Mouse (Mus musculus) MEL (cell line): Measurements from ENCODE around the gene Parp1. TPM values are rescaled to one million over a fixed set of nuclear protein-coding genes. Genes with fewer than 3 reads are reported as not detected.

ENCODE experiments used
- DNase-seq: peaks from one replicate; pipeline ENCODE4 v3.0.0; 2011; ENCODE audit warnings: low read depth, low spot score
- H3K27ac ChIP-seq: 2 replicates; pipeline ENCODE4 v1.5.1; 2012; ENCODE audit warnings: low read depth, mild to moderate bottlenecking, control low read depth, low read length, moderate library complexity; ENCODE audit not compliant: control insufficient read depth
- H3K27me3 ChIP-seq, 2 experiments: fragments of 150-350 bp in 1 of 2; sonication (generic) in 1 of 2; 2 replicates each; pipeline ENCODE4 v1.6.1; 2012; ENCODE audit warnings: low read length in 2 of 2, mild to moderate bottlenecking in 2 of 2, improper control_type of control experiment in 1 of 2, moderate library complexity in 1 of 2; ENCODE audit not compliant: insufficient read depth in 2 of 2, control insufficient read depth in 1 of 2
- H3K36me3 ChIP-seq, 2 experiments: 2 replicates each; pipeline ENCODE4 v1.6.1; 2012 to 2014; ENCODE audit warnings: low read length in 2 of 2, improper control_type of control experiment in 1 of 2, inconsistent platforms in 1 of 2, mild to moderate bottlenecking in 1 of 2; ENCODE audit not compliant: insufficient read depth in 2 of 2, control insufficient read depth in 1 of 2
- H3K4me1 ChIP-seq, 2 experiments: fragments of 150-350 bp in 1 of 2; sonication (generic) in 1 of 2; 2 replicates each; pipeline ENCODE4 v1.6.1; 2012; ENCODE audit warnings: low read length in 2 of 2, improper control_type of control experiment in 1 of 2, mild to moderate bottlenecking in 1 of 2; ENCODE audit not compliant: insufficient read depth in 2 of 2, control insufficient read depth in 1 of 2
- H3K4me3 ChIP-seq, 2 experiments: fragments of 150-350 bp in 1 of 2; sonication (generic) in 1 of 2; 2 replicates each; pipeline ENCODE4 v1.5.1; 2012; ENCODE audit warnings: low read depth in 2 of 2, low read length in 2 of 2, mild to moderate bottlenecking in 2 of 2, moderate library complexity in 2 of 2, control low read depth in 1 of 2, improper control_type of control experiment in 1 of 2; ENCODE audit not compliant: control insufficient read depth in 1 of 2, insufficient read depth in 1 of 2
- H3K79me2 ChIP-seq: 2 replicates; pipeline ENCODE4 v1.6.1; 2012; ENCODE audit warnings: mild to moderate bottlenecking, low read length, moderate library complexity; ENCODE audit not compliant: control insufficient read depth, poor library complexity, insufficient read depth
- H3K9ac ChIP-seq: 2 replicates; pipeline ENCODE4 v1.6.1; 2012; ENCODE audit warnings: low read depth, mild to moderate bottlenecking, control low read depth, low read length, moderate library complexity; ENCODE audit not compliant: control insufficient read depth, poor library complexity, severe bottlenecking
- H3K9me3 ChIP-seq: fragments of 150-350 bp; sonication (generic); replicated peaks from 2 replicates; pipeline ENCODE4 v1.6.1; 2012; ENCODE audit warnings: mild to moderate bottlenecking, low read length, improper control_type of control experiment, moderate library complexity; ENCODE audit not compliant: insufficient read depth
- BHLHE40 ChIP-seq: IDR thresholded peaks from 2 replicates; pipeline ENCODE4 v1.6.1; 2012; ENCODE audit warnings: low read depth, mild to moderate bottlenecking, inconsistent platforms, low read length, improper control_type of control experiment, borderline replicate concordance
- E2F4 ChIP-seq: IDR thresholded peaks from 2 replicates; pipeline ENCODE4 v1.6.1; 2011; ENCODE audit warnings: low read depth, low read length, improper control_type of control experiment, borderline replicate concordance
- ETS1 ChIP-seq: IDR thresholded peaks from 2 replicates; pipeline ENCODE4 v1.6.1; 2012; ENCODE audit warnings: low read depth, mild to moderate bottlenecking, inconsistent platforms, low read length, improper control_type of control experiment, moderate library complexity
- HCFC1 ChIP-seq: IDR thresholded peaks from 2 replicates; pipeline ENCODE4 v1.6.1; 2012; ENCODE audit warnings: low read depth, mild to moderate bottlenecking, inconsistent platforms, low read length, improper control_type of control experiment, moderate library complexity
- JUND ChIP-seq: IDR thresholded peaks from 2 replicates; pipeline ENCODE4 v1.6.1; 2011; ENCODE audit warnings: low read depth, mild to moderate bottlenecking, improper control_type of control experiment, low read length
- KAT2A ChIP-seq: conservative IDR thresholded peaks from 2 replicates; pipeline ENCODE4 v1.6.1; 2012; ENCODE audit warnings: low read depth, low read length, improper control_type of control experiment, inconsistent platforms
- MAX ChIP-seq: IDR thresholded peaks from 2 replicates; pipeline ENCODE4 v1.6.1; 2011; ENCODE audit warnings: low read length, improper control_type of control experiment
- MAZ ChIP-seq: IDR thresholded peaks from 2 replicates; pipeline ENCODE4 v1.6.1; 2012; ENCODE audit warnings: low read depth, mild to moderate bottlenecking, inconsistent platforms, low read length, improper control_type of control experiment
- MXI1 ChIP-seq: IDR thresholded peaks from 2 replicates; pipeline ENCODE4 v1.6.1; 2011; ENCODE audit warnings: mild to moderate bottlenecking, low read depth, low read length, improper control_type of control experiment
- MYC ChIP-seq: IDR thresholded peaks from 2 replicates; pipeline ENCODE4 v1.6.1; 2011; ENCODE audit warnings: low read depth, mild to moderate bottlenecking, low read length, improper control_type of control experiment, moderate library complexity
- NELFE ChIP-seq: IDR thresholded peaks from 2 replicates; pipeline ENCODE4 v1.6.1; 2011; ENCODE audit warnings: low read depth, low read length, improper control_type of control experiment
- NRF1 ChIP-seq: IDR thresholded peaks from 2 replicates; pipeline ENCODE4 v1.6.1; 2014; ENCODE audit warnings: low read depth, mild to moderate bottlenecking, inconsistent platforms, low read length, improper control_type of control experiment, moderate library complexity; ENCODE audit not compliant: poor library complexity, insufficient read depth, severe bottlenecking
- POLR2AphosphoS5 ChIP-seq: IDR thresholded peaks from 2 replicates; pipeline ENCODE4 v1.6.1; 2012; ENCODE audit warnings: low read depth, borderline replicate concordance, mild to moderate bottlenecking, inconsistent platforms, low read length, moderate library complexity, mixed read lengths
- RCOR1 ChIP-seq: IDR thresholded peaks from 2 replicates; pipeline ENCODE4 v1.6.1; 2012; ENCODE audit warnings: low read depth, mild to moderate bottlenecking, inconsistent platforms, low read length, improper control_type of control experiment
- TAL1 ChIP-seq: IDR thresholded peaks from 2 replicates; pipeline ENCODE4 v1.6.1; 2012; ENCODE audit warnings: mild to moderate bottlenecking, inconsistent platforms, low read length, moderate library complexity, mixed read lengths
- TCF12 ChIP-seq: IDR thresholded peaks from 2 replicates; pipeline ENCODE4 v1.6.1; 2014; ENCODE audit warnings: low read depth, mild to moderate bottlenecking, inconsistent platforms, low read length, improper control_type of control experiment, moderate library complexity
- USF1 ChIP-seq: IDR thresholded peaks from 2 replicates; pipeline ENCODE4 v1.6.1; 2014; ENCODE audit warnings: low read depth, mild to moderate bottlenecking, inconsistent platforms, low read length, improper control_type of control experiment, moderate library complexity
- polyA plus RNA-seq, 2 experiments: library from polyadenylated mRNA; stranded (reverse) in 1 of 2; unstranded in 1 of 2; fragments of >175 nt in 1 of 2; fragments of >200 nt in 1 of 2; gene quantifications; 2 replicates each; pipeline versions ENCODE4 v1.2.1 to v1.2.4; 2012; ENCODE audit warnings: low replicate concordance in 2 of 2, low read depth in 1 of 2; ENCODE audit not compliant: insufficient read length in 2 of 2, insufficient read depth in 1 of 2, missing spikeins in 1 of 2
- total RNA-seq: library from RNA; depleted of rRNA; stranded (reverse); fragments of 300-350 nt; gene quantifications from 2 replicates; pipeline ENCODE4 v1.2.3, GENCODE M21; 2012

Gene Parp1
- total and polyA plus RNA-seq, 3 experiments = 136 to 188 (median 140) TPM

- Histone ChIP-seq H3K79me2 (peaks cover 11% of the 10 kb centered on the region), H3K4me3 (no peak overlapping the region), H3K36me3 (no peaks in the 10 kb centered on the region; a peak in 1 of 4 replicates), H3K27ac (no peak overlapping the region), H3K9ac (no peak overlapping the region), H3K4me1 (peaks cover 0 to 3% of the 10 kb centered on the region in 2 experiments; a peak in 1 of 4 replicates), H3K27me3 (no peaks in the 10 kb centered on the region), H3K9me3 (no peaks in the 10 kb centered on the region)
- DNase-seq = no peak
- TF ChIP-seq RCOR1 = no peak
- no peak for TF ChIP-seq POLR2AphosphoS5
- TF ChIP-seq KAT2A = no peak
- no peak for TF ChIP-seq MXI1
- TF ChIP-seq NELFE = no peak
- TF ChIP-seq MAZ = no peak
- no peak for TF ChIP-seq E2F4
- TF ChIP-seq JUND = no peak
- no peak for TF ChIP-seq MYC
- no peak for TF ChIP-seq ETS1
Observed at GRCm38 (mm10) chr1:180564885-180565284, 3.8 kb upstream of the Parp1 start.

DNA sequence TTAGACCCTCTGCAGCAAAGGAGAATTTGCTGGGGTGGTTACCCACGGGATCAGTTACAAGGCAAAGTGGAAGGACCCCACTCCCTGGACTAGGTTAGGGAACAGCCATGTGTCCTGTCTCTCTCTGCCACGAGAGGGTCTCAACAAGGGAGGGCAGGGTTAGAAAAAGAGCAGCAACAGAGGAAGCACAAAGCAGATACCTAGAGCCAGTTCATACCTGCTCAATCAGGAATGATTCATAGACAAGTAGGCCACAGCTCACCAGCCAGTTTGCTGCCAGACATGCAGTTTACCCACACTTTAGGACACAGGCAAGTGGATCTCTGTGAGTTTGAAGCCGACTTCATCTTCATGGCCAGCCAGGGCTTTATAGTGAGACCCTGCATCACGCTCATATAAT is 963 bp upstream of the Parp1 start:
- H3K27ac ChIP-seq = no peak overlapping the region
- TF ChIP-seq MAX = no peak
- no peak for TF ChIP-seq USF1
- peaks cover 0 to 16% of the 10 kb centered on the region in 2 experiments; a peak in 2 of 4 replicates for H3K4me1 ChIP-seq
- H3K27me3 ChIP-seq = no peaks in the 10 kb centered on the region
- DNase-seq = no peak
- no peaks in the 10 kb centered on the region for H3K9me3 ChIP-seq
- peaks cover 33% of the 10 kb centered on the region for H3K79me2 ChIP-seq
- H3K4me3 ChIP-seq = no peak overlapping the region
- H3K9ac ChIP-seq = no peak overlapping the region
- peaks cover 0 to 9% of the 10 kb centered on the region in 2 experiments; a peak in 2 of 4 replicates for H3K36me3 ChIP-seq

DNA sequence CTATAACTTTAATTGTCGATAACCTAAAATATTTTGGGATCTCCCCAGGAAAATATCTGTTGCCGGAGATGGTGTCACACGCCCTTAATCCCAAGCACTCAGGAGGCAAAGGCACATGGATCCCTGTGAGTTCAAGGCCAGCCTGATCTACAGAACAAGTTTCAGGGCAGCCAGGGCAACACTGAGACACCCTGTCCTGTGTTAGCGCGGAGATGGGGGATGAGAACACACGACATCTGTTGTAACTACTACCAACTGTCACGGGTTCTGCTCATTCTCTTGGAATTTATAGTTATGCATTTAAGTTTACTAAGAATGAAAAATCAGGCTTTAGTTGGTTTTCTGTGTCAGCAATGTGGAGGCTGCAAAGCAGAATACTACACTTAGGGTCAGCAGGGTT is 476 bp upstream of the Parp1 start:
- no peak for DNase-seq
- H3K27me3 ChIP-seq = no peaks in the 10 kb centered on the region
- peaks cover 0 to 9% of the 10 kb centered on the region in 2 experiments; a peak in 2 of 4 replicates for H3K36me3 ChIP-seq
- H3K27ac ChIP-seq = peak overlapping the region; percentile 3
- no peak for TF ChIP-seq BHLHE40
- TF ChIP-seq TCF12 = no peak
- no peak for TF ChIP-seq HCFC1
- no peak for TF ChIP-seq RCOR1
- no peak for TF ChIP-seq NRF1
- TF ChIP-seq TAL1 = no peak
- no peak for TF ChIP-seq USF1
- peak overlapping the region; percentile 49 to 66 for H3K4me3 ChIP-seq
- H3K9me3 ChIP-seq = no peaks in the 10 kb centered on the region
- H3K4me1 ChIP-seq = peaks cover 0 to 16% of the 10 kb centered on the region in 2 experiments; a peak in 2 of 4 replicates
- peaks cover 38% of the 10 kb centered on the region for H3K79me2 ChIP-seq
- H3K9ac ChIP-seq = peak overlapping the region; percentile 65
